Mouse (Mus musculus): Measurements from ENCODE around the gene Vmn2r88. TPM values are rescaled to one million over a fixed set of nuclear protein-coding genes. Genes with fewer than 3 reads are reported as not detected.
A peak's percentile ranks its signal among the peaks of the same experiment; 100 is the strongest.
"Not testable (repeated sequence)": the region's sequence is repeated elsewhere in the genome, so short reads cannot be mapped to it uniquely, and the experiment has no call there.

The Vmn2r88 gene
- polyA plus RNA-seq (2015; fragmentation: Nextera tagmentation; extraction: Ambion mirVana), result not detected in 2 replicates

DNA sequence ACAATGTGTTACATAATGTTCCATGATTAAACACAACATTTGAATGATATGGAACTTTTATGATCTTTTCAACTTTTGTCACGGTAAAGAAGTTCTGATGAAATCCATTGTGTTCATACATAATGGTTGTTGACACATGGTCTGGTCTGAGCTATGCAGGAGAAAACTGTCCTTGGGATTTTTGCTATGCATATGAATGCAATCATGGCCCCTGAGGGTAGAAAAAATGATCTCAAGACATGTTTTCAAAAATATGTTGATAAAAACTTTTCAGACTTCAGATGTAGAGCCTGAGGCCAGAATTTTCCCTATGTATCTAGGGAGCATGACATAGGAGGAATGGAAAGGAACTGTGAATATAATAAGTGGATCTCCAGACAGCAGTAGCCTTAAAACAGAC, at the start of gene Vmn2r88:
Vmn2r88 (plus strand) TSS at position 301 of the 400 bp plus-strand sequence.
- 84% methylated on average over 1 of the region's 1 CpGs for WGBS
- Histone ChIP-seq H3K27ac (no peak within 1 kb of the TSS), H3K4me1 (replicated peaks) (no peaks in the 10 kb centered on the region), H3K9me3 (no peaks in the 10 kb centered on the region), H3K4me2 (no peak within 1 kb of the TSS), H3K27me3 (no peaks in the 10 kb centered on the region), H3K9ac (no peak within 1 kb of the TSS), H3K4me3 (no peak within 1 kb of the TSS), H3K36me3 (no peaks in the 10 kb centered on the region)
- no peak for ATAC-seq (ENCODE audit: low FRiP score)

DNA sequence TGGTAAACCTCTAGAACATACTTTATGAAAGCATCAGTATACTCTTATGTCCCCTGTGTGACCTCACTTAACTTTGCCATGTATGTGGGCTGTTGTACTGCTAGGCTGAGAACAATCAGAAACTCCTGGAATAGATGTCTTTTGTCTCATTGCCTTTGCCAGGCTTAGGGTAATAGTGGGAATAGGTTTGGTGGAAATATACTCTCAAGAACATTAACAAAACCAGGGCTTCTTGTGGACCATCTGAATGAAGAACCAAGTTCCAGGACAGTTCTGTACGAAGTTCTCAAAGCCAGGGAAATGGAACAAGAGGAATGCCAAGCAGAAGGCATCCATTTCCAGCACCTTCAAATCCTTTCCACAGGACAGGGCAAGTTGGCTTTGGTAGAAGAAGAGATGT, 49.2 kb upstream of the Vmn2r88 start, which contains the start of gene Gm7247:
Gm7247 (plus strand) TSS at position 301 of the 400 bp plus-strand sequence.
- no peak for ATAC-seq (ENCODE audit: low FRiP score)
- peaks cover 3% of the 10 kb centered on the region; the same call in 1 of the 2 replicates for H3K4me1 ChIP-seq (replicated peaks)
- H3K9ac ChIP-seq, result no peak within 1 kb of the TSS
- 96% methylated on average over 1 of the region's 1 CpGs for WGBS
- H3K4me3 ChIP-seq, result no peak within 1 kb of the TSS
- H3K4me2 ChIP-seq, result no peak within 1 kb of the TSS
- H3K27ac ChIP-seq, result no peak within 1 kb of the TSS
- no peaks in the 10 kb centered on the region for H3K9me3 ChIP-seq
- peaks cover 7% of the 10 kb centered on the region for H3K27me3 ChIP-seq
- no peaks in the 10 kb centered on the region for H3K36me3 ChIP-seq

DNA sequence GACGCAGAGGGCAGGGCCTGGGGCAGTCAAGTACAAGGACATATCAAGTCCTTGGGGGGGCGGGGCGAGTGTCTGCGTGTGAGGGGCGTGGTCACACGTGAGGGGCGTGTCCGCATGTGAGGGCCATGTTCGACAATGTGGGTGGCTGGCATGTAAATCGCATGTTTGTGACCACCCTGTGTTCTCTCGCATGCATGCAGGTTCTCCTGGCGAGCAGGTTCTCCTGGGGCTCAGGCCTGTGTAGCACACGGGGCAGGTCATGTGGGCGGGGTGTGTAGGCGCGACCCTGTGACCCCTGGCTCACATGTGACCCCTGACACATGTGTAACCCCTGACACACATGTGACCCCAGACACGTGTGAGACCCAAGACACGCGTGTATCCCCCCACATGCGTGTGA, 27.8 kb upstream of the Vmn2r88 start:
- 95% methylated on average over 20 of the region's 20 CpGs for WGBS
- ATAC-seq (ENCODE audit: low FRiP score), result no peak

DNA sequence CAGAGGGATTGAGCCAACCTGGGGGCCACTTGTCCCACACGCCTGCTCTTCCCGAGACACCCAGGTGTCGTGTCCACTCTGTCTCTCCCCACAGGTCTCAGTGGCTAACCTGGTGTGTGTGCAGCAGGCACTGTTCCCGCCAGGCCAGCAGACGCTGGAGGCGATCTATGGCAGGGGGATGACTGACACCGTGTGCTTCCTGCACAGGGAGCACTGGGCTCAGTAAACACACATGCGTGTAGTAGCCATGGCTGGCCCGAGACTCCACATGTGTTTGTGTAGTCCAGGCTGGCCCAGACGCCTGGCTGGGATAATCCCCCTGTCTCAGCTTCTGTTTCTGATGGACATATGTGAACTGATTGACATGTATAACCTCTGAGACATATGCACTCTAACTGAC, 26.3 kb upstream of the Vmn2r88 start:
- H3K9me3 ChIP-seq, result peaks cover 23% of the 10 kb centered on the region
- WGBS, result 98% methylated on average over 10 of the region's 10 CpGs
- no peak overlapping the region for H3K9ac ChIP-seq
- H3K4me3 ChIP-seq, result no peak overlapping the region
- H3K36me3 ChIP-seq, result no peaks in the 10 kb centered on the region
- H3K27me3 ChIP-seq, result no peaks in the 10 kb centered on the region
- H3K4me1 ChIP-seq (replicated peaks), result no peaks in the 10 kb centered on the region
- peak; percentile 37 for ATAC-seq (ENCODE audit: low FRiP score)
- no peak overlapping the region for H3K27ac ChIP-seq
- H3K4me2 ChIP-seq, result no peak overlapping the region

More for the DNA sequence above, 27.8 kb upstream of the Vmn2r88 start:
- no peak overlapping the region for H3K27ac ChIP-seq
- no peak overlapping the region for H3K4me2 ChIP-seq
- H3K4me3 ChIP-seq, result no peak overlapping the region
- H3K36me3 ChIP-seq, result no peaks in the 10 kb centered on the region
- no peaks in the 10 kb centered on the region for H3K4me1 ChIP-seq (replicated peaks)
- H3K9me3 ChIP-seq, result peaks cover 21% of the 10 kb centered on the region
- H3K27me3 ChIP-seq, result no peaks in the 10 kb centered on the region
- no peak overlapping the region for H3K9ac ChIP-seq

DNA sequence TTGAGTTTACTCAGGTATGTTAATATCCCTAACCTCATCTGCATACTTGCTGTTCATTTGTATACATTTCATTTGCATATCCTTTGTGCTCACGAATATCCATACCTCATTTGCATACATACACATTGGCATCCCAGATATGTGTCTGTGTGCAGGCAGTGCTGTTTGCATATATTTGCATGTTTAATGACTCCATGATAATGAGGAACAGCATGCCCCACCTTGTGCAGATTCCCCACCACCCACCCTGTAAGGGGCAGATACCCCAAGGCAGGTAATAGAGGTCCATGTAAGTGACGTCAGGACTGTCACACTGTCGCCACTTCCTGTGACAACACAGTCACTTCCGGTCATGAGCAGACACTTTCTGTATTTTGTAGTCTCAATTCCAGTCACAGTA, 24.9 kb upstream of the Vmn2r88 start:
- H3K9ac ChIP-seq, result no peak overlapping the region

DNA sequence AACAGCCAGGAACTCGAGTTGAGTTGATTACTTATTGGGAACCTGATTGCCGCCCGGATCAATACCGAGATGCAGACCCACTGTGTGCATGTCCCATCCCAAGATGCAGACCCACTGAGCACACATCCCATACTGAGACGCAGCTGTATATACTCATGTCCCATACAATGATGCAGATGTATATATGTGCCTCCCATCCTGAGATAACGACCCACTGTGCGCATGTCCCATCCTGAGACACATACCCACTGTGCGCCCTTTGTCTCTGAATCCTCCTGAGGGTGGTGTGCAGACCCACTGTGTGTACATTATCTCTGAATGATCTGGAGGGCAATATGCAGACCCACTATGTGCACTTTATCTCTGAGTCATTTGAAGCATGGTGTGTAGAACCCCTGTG, 22.9 kb upstream of the Vmn2r88 start:
- no peaks in the 10 kb centered on the region for H3K27me3 ChIP-seq
- no peak for ATAC-seq (ENCODE audit: low FRiP score)
- no peak overlapping the region for H3K4me2 ChIP-seq
- no peaks in the 10 kb centered on the region for H3K36me3 ChIP-seq
- no peak overlapping the region for H3K27ac ChIP-seq
- H3K4me1 ChIP-seq (replicated peaks), result no peaks in the 10 kb centered on the region
- WGBS, result 97% methylated on average over 8 of the region's 8 CpGs
- no peak overlapping the region for H3K4me3 ChIP-seq
- H3K9ac ChIP-seq, result no peak overlapping the region
- peaks cover 20% of the 10 kb centered on the region for H3K9me3 ChIP-seq

More for the DNA sequence above, 24.9 kb upstream of the Vmn2r88 start:
- ATAC-seq (ENCODE audit: low FRiP score), result peak; percentile 78
- no peaks in the 10 kb centered on the region for H3K27me3 ChIP-seq
- no peak overlapping the region for H3K4me3 ChIP-seq
- 67% methylated on average over 4 of the region's 4 CpGs for WGBS
- no peak overlapping the region for H3K27ac ChIP-seq
- H3K4me1 ChIP-seq (replicated peaks), result no peaks in the 10 kb centered on the region
- H3K9me3 ChIP-seq, result peaks cover 23% of the 10 kb centered on the region
- no peaks in the 10 kb centered on the region for H3K36me3 ChIP-seq
- H3K4me2 ChIP-seq, result no peak overlapping the region

DNA sequence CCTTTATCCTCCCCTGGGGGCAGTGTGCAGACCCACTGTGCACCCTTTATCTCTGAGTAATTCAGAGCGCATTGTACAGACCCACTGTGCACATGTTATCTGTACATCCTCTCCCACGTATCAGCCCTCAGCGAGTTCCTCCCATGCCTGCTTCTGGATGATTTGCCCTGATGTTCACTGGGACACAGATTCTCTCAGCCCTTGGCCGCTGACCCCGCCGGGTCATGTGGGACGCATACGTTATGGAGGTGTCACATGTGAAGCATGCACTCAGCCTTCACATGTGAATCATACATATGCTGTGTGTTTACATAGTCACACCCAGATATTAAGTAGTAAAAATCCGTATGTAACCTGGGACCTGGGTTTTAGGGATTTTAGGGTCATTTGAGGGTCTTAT, 22.4 kb upstream of the Vmn2r88 start:
- H3K27me3 ChIP-seq, result no peaks in the 10 kb centered on the region
- H3K36me3 ChIP-seq, result no peaks in the 10 kb centered on the region
- 97% methylated on average over 9 of the region's 9 CpGs for WGBS
- no peak for ATAC-seq (ENCODE audit: low FRiP score)
- H3K4me2 ChIP-seq, result no peak overlapping the region
- no peaks in the 10 kb centered on the region for H3K4me1 ChIP-seq (replicated peaks)
- no peak overlapping the region for H3K9ac ChIP-seq
- no peak overlapping the region for H3K4me3 ChIP-seq
- no peak overlapping the region for H3K27ac ChIP-seq
- H3K9me3 ChIP-seq, result peaks cover 15% of the 10 kb centered on the region

DNA sequence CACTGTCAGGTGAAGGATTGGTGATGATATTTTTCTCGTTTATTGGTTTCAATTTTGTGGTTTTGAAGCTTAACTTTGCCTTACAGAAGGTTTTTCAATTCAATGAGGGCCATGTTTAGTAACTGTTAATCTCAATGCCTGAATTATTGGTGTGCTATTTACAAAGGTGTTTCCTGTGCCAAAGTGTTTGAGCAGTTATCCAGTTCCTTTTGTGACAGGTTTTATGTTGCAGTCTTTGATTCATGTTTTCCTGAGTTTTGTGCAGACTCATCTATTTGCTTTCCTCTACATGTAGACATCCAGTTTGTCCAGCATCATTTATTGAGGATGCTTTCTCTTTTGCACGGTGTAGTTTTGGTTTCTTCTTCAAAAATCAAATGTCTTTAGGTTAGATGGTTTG, 13.3 kb downstream of the Vmn2r88 start:
- H3K4me1 ChIP-seq (replicated peaks), result no peaks in the 10 kb centered on the region
- no peaks in the 10 kb centered on the region for H3K27me3 ChIP-seq
- H3K4me2 ChIP-seq, result no peak overlapping the region
- H3K36me3 ChIP-seq, result no peaks in the 10 kb centered on the region
- 0 out of 2 replicates have a peak, but pooled peaks cover 2% of the 10 kb centered on the region for H3K9me3 ChIP-seq
- no peak overlapping the region for H3K27ac ChIP-seq
- WGBS, result 76% methylated on average over 2 of the region's 2 CpGs
- H3K4me3 ChIP-seq, result no peak overlapping the region
- no peak overlapping the region for H3K9ac ChIP-seq
- ATAC-seq (ENCODE audit: low FRiP score), result no peak

DNA sequence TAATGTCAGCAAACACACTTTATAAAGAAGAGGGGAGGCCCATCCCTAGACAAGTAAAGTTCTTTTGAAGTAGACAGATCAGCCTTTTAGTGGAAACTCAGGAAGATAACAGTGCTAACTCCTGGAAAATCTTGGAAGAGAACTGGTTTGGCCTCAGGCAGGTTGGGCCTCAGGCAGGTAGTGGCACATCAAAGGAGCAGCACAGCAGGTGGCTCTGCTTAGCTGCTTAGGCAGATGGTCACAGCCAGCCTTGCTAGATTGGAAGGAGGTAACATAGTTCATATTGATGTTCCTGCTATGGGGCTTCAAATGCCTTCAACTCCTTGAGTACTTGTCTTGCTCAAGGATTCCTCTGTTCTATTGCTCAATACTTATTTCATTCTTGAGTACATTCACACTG, 19.5 kb downstream of the Vmn2r88 start:
- not testable (repeated sequence) for H3K4me1 ChIP-seq (replicated peaks); H3K27me3 ChIP-seq; H3K4me3 ChIP-seq; H3K4me2 ChIP-seq; ATAC-seq (ENCODE audit: low FRiP score); H3K27ac ChIP-seq; H3K36me3 ChIP-seq; H3K9ac ChIP-seq
- H3K9me3 ChIP-seq, result peaks cover 15% of the 10 kb centered on the region

DNA sequence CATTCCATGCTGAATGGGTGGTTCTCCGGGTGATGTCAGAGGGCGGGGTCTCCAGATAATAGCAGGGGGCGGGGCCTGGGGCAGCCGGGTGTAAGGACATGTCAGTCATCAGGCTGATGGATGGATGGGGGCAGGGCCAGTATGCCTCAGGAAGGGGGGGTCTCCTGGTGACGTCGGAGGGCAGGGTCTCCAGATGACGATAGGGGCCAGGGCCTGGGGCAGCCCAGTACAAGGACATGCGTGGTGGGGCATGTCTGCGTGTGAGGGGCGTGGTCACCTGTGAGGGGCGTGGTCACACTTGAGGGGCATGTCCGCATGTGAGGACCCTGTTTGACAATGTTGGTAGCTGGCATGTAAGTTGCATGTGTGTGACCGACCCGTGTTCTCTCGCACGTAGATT, 23.9 kb downstream of the Vmn2r88 start:
- H3K9me3 ChIP-seq, result peaks cover 26% of the 10 kb centered on the region
- H3K27ac ChIP-seq, result no peak overlapping the region
- no peaks in the 10 kb centered on the region for H3K27me3 ChIP-seq
- no peak overlapping the region for H3K9ac ChIP-seq
- no peak overlapping the region for H3K4me2 ChIP-seq
- no peaks in the 10 kb centered on the region for H3K4me1 ChIP-seq (replicated peaks)
- 95% methylated on average over 16 of the region's 16 CpGs for WGBS
- no peak for ATAC-seq (ENCODE audit: low FRiP score)
- no peak overlapping the region for H3K4me3 ChIP-seq
- no peaks in the 10 kb centered on the region for H3K36me3 ChIP-seq

DNA sequence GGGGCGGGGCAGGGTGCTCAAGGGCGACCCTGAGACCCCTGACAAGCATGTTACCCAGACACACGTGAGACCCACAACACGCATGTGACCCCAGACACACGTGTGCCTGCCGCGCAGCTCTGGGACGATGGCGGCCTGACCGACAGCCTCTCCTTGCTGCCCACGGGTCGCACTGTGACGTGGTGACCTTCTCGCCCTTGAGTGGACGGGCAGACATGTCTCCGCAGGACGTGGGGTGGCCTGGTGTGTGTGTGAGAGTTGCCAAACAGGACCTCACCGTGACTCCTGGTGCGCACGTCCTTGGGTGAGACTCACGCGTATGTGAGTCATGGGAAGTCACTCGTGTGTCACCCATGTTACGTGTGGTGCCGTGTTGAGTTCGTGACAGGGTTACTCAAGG, 24.4 kb downstream of the Vmn2r88 start:
- Histone ChIP-seq H3K27ac (no peak overlapping the region), H3K4me2 (no peak overlapping the region), H3K9ac (no peak overlapping the region), H3K9me3 (peaks cover 26% of the 10 kb centered on the region), H3K4me1 (replicated peaks) (no peaks in the 10 kb centered on the region), H3K27me3 (no peaks in the 10 kb centered on the region), H3K4me3 (no peak overlapping the region), H3K36me3 (no peaks in the 10 kb centered on the region)
- ATAC-seq (ENCODE audit: low FRiP score), result no peak
- 98% methylated on average over 26 of the region's 26 CpGs for WGBS

DNA sequence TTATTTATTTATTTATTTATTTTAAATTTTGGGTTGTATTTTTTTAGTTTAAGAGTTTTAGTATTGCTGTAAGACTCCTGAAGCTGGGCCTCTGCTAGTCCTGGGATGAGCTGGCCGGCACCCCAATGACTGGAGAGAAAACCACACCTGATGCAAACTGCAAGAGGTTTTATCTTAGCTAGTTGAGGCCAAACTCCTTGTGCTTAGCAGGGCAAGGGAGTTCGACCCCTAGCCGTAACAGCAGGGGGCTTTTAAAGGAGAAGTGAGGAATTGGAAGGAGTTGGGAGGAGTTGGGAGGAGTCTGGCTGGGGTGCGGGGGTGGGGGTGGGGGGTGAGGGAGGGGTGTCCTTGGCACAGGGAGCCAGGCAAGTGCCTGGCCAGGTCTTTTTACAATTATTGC, 28.3 kb downstream of the Vmn2r88 start:
- no peaks in the 10 kb centered on the region for H3K4me1 ChIP-seq (replicated peaks)

DNA sequence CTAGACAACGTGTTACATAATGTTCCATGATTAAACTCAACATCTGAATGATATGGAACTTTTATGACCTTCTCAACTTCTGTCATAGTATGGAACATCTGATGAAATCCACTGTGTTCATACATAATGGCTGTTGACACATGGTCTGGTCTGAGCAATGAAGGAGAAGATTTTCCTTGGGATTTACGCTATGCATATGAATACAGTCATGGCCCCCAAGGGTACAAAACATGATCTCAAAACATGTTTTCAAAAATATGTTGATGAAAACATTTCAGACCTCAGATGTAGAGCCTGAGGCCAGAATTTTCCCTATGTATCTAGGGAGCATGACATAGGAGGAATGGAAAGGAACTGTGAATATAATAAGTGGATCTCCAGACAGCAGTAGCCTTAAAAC, 40.9 kb downstream of the Vmn2r88 start, which contains the start of gene Vmn2r89:
Vmn2r89 (plus strand) TSS at position 301 of the 400 bp plus-strand sequence.
- H3K9me3 ChIP-seq; H3K9ac ChIP-seq; H3K36me3 ChIP-seq; H3K4me3 ChIP-seq; H3K4me1 ChIP-seq (replicated peaks); H3K4me2 ChIP-seq; ATAC-seq (ENCODE audit: low FRiP score); H3K27me3 ChIP-seq; H3K27ac ChIP-seq: not testable (repeated sequence)
- 85% methylated on average over 2 of the region's 2 CpGs for WGBS

More for the DNA sequence above, 28.3 kb downstream of the Vmn2r88 start:
- H3K27ac ChIP-seq, result no peak overlapping the region
- no peak overlapping the region for H3K9ac ChIP-seq
- peaks cover 24% of the 10 kb centered on the region for H3K9me3 ChIP-seq
- H3K4me3 ChIP-seq, result no peak overlapping the region
- no peak for ATAC-seq (ENCODE audit: low FRiP score)
- no peaks in the 10 kb centered on the region for H3K27me3 ChIP-seq
- 82% methylated on average over 4 of the region's 4 CpGs for WGBS
- no peak overlapping the region for H3K4me2 ChIP-seq
- no peaks in the 10 kb centered on the region for H3K36me3 ChIP-seq
